Mouse (Mus musculus): Measurements from ENCODE around the gene Cxcl10. TPM values are rescaled to one million over a fixed set of nuclear protein-coding genes. Genes with fewer than 3 reads are reported as not detected.

Gene Cxcl10
- polyA plus RNA-seq (2014; fragmentation: Nextera tagmentation; extraction: Ambion mirVana) = 0.23 TPM in 1 of 2 replicates, not detected in the other

DNA sequence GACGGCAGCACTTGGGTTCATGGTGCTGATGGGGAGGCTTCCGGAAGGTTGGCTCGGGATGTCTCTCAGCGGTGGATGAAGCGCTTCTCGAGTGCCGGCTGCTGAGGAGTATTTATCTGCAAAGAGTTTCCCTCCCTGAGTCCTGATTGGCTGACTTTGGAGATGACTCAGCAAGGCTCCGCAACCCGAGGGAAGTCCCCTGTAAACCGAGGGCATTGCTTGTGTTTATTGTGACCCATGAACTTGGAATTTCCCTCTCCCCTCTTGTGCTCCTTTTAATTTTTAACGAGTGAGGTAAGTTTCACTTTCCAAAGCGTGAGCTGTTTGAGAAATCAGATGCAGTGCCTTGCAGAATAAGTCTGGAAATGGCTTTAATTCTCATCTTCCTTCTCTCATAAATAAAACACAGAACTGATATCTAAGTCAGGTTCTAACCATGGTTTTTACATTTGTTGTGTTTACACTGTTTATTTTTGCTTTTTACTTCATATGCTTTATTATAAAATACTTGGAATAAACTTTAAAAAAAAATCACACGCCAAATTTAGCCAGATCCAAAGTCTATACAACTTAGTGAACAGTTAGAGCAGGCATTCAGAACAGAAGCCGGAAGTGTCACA, at the start of gene Cxcl10:
TSS of gene Cxcl10 (minus strand) at position 96 of the 620 bp plus-strand sequence.
- peaks cover 2% of the 10 kb centered on the region; the same call in 1 of the 2 replicates for H3K4me1 ChIP-seq (replicated peaks; ENCODE audit: control insufficient read depth, insufficient read depth, low read length)
- H3K27me3 ChIP-seq (ENCODE audit: control insufficient read depth, insufficient read depth, low read length) = no peaks in the 10 kb centered on the region
- 0 out of 2 replicates have a peak, but pooled peaks have one; percentile 33 for ATAC-seq (replicated peaks; ENCODE audit: low FRiP score)
- DNase-seq (ENCODE audit: low spot score) = peak; percentile 55
- H3K4me3 ChIP-seq (ENCODE audit: low read depth, low read length) = no peak within 1 kb of the TSS
- no peak within 1 kb of the TSS for H3K9ac ChIP-seq (ENCODE audit: low read length)
- 23% methylated on average over 14 of the region's 14 CpGs for WGBS
- H3K36me3 ChIP-seq (ENCODE audit: control insufficient read depth, insufficient read depth, low read length) = no peaks in the 10 kb centered on the region
- peak within 1 kb of the TSS; percentile 20; the same call in 1 of the 2 replicates for H3K4me2 ChIP-seq (ENCODE audit: low read depth, low read length, severe bottlenecking)
- no peaks in the 10 kb centered on the region for H3K9me3 ChIP-seq (ENCODE audit: control insufficient read depth, low read length)
- H3K27ac ChIP-seq (ENCODE audit: low read depth, low read length) = no peak within 1 kb of the TSS

DNA sequence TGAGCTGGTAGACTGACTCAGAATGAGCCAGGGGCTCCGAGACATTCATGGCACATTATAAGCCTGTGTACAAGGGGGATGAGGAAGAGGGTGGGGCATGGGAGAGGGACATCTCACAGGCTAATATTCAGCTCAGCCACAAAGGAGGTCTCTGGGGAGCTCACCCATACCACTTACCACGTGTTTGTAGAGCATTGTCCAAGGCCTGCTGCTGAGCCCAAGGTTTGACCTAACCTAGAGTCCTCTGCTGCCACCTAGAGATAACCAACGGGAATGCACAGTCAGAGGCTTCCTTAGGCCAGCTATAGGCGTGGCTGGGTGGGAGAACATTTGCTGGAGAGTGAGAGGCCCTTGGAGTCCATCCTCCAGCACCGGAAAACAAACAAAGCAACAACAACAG, 49.5 kb upstream of the Cxcl10 start:
- 22% methylated on average over 5 of the region's 5 CpGs for WGBS
- H3K4me2 ChIP-seq (ENCODE audit: low read depth, low read length, severe bottlenecking) = no peak overlapping the region

DNA sequence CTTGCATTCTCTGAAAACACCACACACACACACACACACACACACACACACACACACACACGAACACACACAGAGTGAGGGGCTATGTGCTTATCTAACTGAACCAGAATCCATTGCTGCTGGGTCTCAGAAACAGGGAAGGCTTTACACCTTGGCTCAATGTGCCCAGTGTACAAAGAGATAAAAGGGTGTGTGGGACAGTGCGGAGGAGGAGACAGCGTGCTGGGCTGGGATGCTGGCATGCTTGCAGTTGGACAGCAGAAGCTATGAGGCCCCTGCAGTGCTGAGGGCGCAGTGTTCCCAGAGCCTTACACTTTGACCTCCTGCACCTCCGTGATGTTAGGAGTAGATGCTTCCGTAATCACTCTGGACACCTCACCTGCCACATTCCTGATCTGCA, 47.8 kb upstream of the Cxcl10 start:
- no peak overlapping the region for H3K27ac ChIP-seq (ENCODE audit: low read depth, low read length)
- WGBS = 92% methylated on average over 6 of the region's 6 CpGs
- H3K4me2 ChIP-seq (ENCODE audit: low read depth, low read length, severe bottlenecking) = no peak overlapping the region

More for the DNA sequence above, 49.5 kb upstream of the Cxcl10 start:
- H3K36me3 ChIP-seq (ENCODE audit: control insufficient read depth, insufficient read depth, low read length) = no peaks in the 10 kb centered on the region
- ATAC-seq (replicated peaks; ENCODE audit: low FRiP score) (peak; percentile 88), DNase-seq (ENCODE audit: low spot score) (peak; percentile 82)
- H3K9ac ChIP-seq (ENCODE audit: low read length) = no peak overlapping the region
- no peak overlapping the region for H3K4me3 ChIP-seq (ENCODE audit: low read depth, low read length)
- H3K27ac ChIP-seq (ENCODE audit: low read depth, low read length) = no peak overlapping the region
- H3K4me1 ChIP-seq (replicated peaks; ENCODE audit: control insufficient read depth, insufficient read depth, low read length) = no peaks in the 10 kb centered on the region
- H3K27me3 ChIP-seq (ENCODE audit: control insufficient read depth, insufficient read depth, low read length) = peaks cover 2% of the 10 kb centered on the region; the same call in 1 of the 2 replicates
- H3K9me3 ChIP-seq (ENCODE audit: control insufficient read depth, low read length) = no peaks in the 10 kb centered on the region

DNA sequence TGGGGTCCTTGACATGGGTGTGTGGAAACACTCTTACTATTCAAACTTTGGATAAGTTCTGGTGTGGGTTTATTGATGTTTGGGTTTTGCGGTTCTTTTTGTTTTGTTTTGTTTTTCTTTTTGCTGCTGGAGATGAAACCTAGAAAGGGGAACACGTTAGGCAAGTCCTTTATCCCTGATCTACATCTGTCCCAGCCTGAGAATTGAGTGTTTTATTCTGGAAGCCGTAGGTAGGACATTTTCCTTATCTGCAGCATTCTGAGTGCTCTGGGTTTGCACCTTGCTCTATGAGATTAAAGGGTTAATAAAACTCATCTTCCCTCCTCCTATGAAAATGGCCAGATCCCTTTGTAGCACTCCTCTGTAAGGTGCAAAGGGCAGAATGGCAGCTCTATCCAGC, 47.1 kb upstream of the Cxcl10 start:
- H3K9me3 ChIP-seq (ENCODE audit: control insufficient read depth, low read length) = no peaks in the 10 kb centered on the region
- no peak overlapping the region for H3K9ac ChIP-seq (ENCODE audit: low read length)
- DNase-seq (ENCODE audit: low spot score) (no peak), ATAC-seq (replicated peaks; ENCODE audit: low FRiP score) (no peak)
- no peaks in the 10 kb centered on the region for H3K4me1 ChIP-seq (replicated peaks; ENCODE audit: control insufficient read depth, insufficient read depth, low read length)
- 88% methylated on average over 3 of the region's 3 CpGs for WGBS
- no peak overlapping the region for H3K4me2 ChIP-seq (ENCODE audit: low read depth, low read length, severe bottlenecking)
- H3K36me3 ChIP-seq (ENCODE audit: control insufficient read depth, insufficient read depth, low read length) = no peaks in the 10 kb centered on the region
- H3K27ac ChIP-seq (ENCODE audit: low read depth, low read length) = no peak overlapping the region
- no peak overlapping the region for H3K4me3 ChIP-seq (ENCODE audit: low read depth, low read length)
- peaks cover 13% of the 10 kb centered on the region; the same call in 1 of the 2 replicates for H3K27me3 ChIP-seq (ENCODE audit: control insufficient read depth, insufficient read depth, low read length)

More for the DNA sequence above, 47.8 kb upstream of the Cxcl10 start:
- Histone ChIP-seq H3K9ac (ENCODE audit: low read length) (no peak overlapping the region), H3K4me1 (replicated peaks; ENCODE audit: control insufficient read depth, insufficient read depth, low read length) (no peaks in the 10 kb centered on the region), H3K4me3 (ENCODE audit: low read depth, low read length) (no peak overlapping the region), H3K36me3 (ENCODE audit: control insufficient read depth, insufficient read depth, low read length) (no peaks in the 10 kb centered on the region), H3K9me3 (ENCODE audit: control insufficient read depth, low read length) (no peaks in the 10 kb centered on the region), H3K27me3 (ENCODE audit: control insufficient read depth, insufficient read depth, low read length) (peaks cover 13% of the 10 kb centered on the region; the same call in 1 of the 2 replicates)
- DNase-seq (ENCODE audit: low spot score) (no peak), ATAC-seq (replicated peaks; ENCODE audit: low FRiP score) (no peak)

DNA sequence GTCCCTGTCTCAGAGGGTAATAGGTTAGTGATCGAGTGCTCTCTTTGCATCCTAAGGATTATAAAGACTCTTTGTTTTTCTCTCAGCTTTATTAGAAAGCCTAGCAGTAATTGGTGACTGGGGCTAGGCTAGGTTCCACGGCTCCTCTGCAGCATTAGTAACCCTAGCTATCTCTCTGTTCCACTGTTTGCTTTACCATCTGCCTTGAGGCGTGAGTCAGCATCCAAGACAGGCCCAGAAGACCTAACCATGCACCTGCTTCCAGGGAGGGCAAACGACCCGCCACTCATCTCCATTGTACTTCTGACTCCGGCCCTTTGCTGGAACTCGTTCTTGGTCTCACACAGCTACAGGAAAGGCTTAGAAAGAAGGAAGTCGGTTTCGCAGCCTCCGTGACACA, 45.2 kb upstream of the Cxcl10 start:
- DNase-seq (ENCODE audit: low spot score) = no peak
- H3K4me2 ChIP-seq (ENCODE audit: low read depth, low read length, severe bottlenecking) = no peak overlapping the region
- H3K4me1 ChIP-seq (replicated peaks; ENCODE audit: control insufficient read depth, insufficient read depth, low read length) = no peaks in the 10 kb centered on the region
- peaks cover 15% of the 10 kb centered on the region; the same call in 1 of the 2 replicates for H3K27me3 ChIP-seq (ENCODE audit: control insufficient read depth, insufficient read depth, low read length)
- WGBS = 68% methylated on average over 10 of the region's 10 CpGs
- ATAC-seq (replicated peaks; ENCODE audit: low FRiP score) = no peak
- H3K4me3 ChIP-seq (ENCODE audit: low read depth, low read length) = no peak overlapping the region
- H3K27ac ChIP-seq (ENCODE audit: low read depth, low read length) = no peak overlapping the region
- no peak overlapping the region for H3K9ac ChIP-seq (ENCODE audit: low read length)
- no peaks in the 10 kb centered on the region for H3K36me3 ChIP-seq (ENCODE audit: control insufficient read depth, insufficient read depth, low read length)
- H3K9me3 ChIP-seq (ENCODE audit: control insufficient read depth, low read length) = no peaks in the 10 kb centered on the region

DNA sequence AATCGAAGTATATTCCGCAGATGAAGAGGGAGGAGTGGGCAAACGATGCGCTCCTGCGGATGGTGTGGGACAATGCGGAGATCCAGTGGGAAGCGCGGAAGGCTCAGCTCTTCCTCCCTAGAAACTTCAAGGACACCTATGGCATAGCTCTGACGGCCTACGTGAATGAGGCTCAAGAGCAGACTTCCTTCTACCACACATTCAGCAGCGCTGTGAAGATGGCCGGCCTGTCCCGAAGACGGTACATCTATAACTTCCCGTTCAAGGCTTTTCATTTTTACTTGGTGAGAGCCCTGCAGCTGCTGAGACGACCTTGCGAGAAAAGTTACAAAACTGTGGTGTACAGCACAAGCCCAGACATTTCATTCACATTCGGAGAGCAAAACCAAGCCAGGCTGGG, 43.9 kb upstream of the Cxcl10 start:
- WGBS = 38% methylated on average over 18 of the region's 18 CpGs
- ATAC-seq (replicated peaks; ENCODE audit: low FRiP score) = no peak
- peaks cover 15% of the 10 kb centered on the region; the same call in 1 of the 2 replicates for H3K27me3 ChIP-seq (ENCODE audit: control insufficient read depth, insufficient read depth, low read length)

DNA sequence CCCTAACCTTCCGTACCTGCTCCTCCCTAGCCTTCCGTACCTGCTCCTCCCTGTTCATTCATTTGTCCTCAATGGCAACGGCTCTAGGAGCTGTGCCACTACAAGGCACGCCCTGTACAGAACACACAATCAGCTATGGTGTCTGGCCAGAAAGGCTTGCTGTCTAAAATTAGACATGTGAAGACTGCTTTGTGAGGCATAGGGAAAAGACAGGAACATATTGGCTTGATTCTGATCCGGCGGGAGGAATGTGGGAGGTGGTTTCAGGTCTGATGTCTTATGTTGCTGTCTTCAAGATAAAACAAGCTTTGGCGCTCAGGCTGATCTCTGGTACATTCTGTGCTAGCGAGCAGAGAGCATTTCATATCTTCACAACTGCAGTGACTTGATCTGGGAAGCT, 41.9 kb upstream of the Cxcl10 start:
- Histone ChIP-seq H3K4me3 (ENCODE audit: low read depth, low read length) (no peak overlapping the region), H3K27me3 (ENCODE audit: control insufficient read depth, insufficient read depth, low read length) (peaks cover 15% of the 10 kb centered on the region; the same call in 1 of the 2 replicates), H3K27ac (ENCODE audit: low read depth, low read length) (no peak overlapping the region), H3K9ac (ENCODE audit: low read length) (no peak overlapping the region), H3K4me2 (ENCODE audit: low read depth, low read length, severe bottlenecking) (no peak overlapping the region), H3K36me3 (ENCODE audit: control insufficient read depth, insufficient read depth, low read length) (no peaks in the 10 kb centered on the region), H3K9me3 (ENCODE audit: control insufficient read depth, low read length) (no peaks in the 10 kb centered on the region), H3K4me1 (replicated peaks; ENCODE audit: control insufficient read depth, insufficient read depth, low read length) (no peaks in the 10 kb centered on the region)
- ATAC-seq (replicated peaks; ENCODE audit: low FRiP score) (no peak), DNase-seq (ENCODE audit: low spot score) (no peak)
- WGBS = 85% methylated on average over 8 of the region's 8 CpGs

More for the DNA sequence above, 43.9 kb upstream of the Cxcl10 start:
- peak overlapping the region; percentile 11; the same call in 1 of the 2 replicates for H3K4me3 ChIP-seq (ENCODE audit: low read depth, low read length)
- no peak overlapping the region; the same call in 1 of the 2 replicates for H3K9ac ChIP-seq (ENCODE audit: low read length)
- H3K4me2 ChIP-seq (ENCODE audit: low read depth, low read length, severe bottlenecking) = peak overlapping the region; percentile 39; the same call in 1 of the 2 replicates
- no peak for DNase-seq (ENCODE audit: low spot score)
- H3K9me3 ChIP-seq (ENCODE audit: control insufficient read depth, low read length) = no peaks in the 10 kb centered on the region
- H3K27ac ChIP-seq (ENCODE audit: low read depth, low read length) = no peak overlapping the region
- no peaks in the 10 kb centered on the region for H3K36me3 ChIP-seq (ENCODE audit: control insufficient read depth, insufficient read depth, low read length)
- H3K4me1 ChIP-seq (replicated peaks; ENCODE audit: control insufficient read depth, insufficient read depth, low read length) = no peaks in the 10 kb centered on the region

DNA sequence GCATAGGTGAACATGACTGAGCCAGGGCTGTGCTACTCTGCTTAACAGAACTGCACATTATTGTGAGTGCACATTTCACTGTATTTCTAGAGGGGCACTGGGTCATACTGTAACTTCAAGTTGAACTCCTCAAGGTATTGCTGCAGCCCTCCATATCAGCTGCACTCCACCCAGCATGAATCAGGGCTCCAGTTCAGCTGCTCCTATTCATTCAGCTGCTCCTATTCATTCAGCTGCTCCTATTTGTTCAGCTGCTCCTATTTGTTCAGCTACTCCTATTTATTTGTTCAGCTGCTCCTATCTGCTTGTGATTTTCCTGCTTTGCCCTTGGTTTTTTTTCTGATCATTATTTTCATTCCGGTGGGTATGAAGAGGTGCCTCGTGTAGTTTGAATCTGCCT, 41.3 kb upstream of the Cxcl10 start:
- H3K4me1 ChIP-seq (replicated peaks; ENCODE audit: control insufficient read depth, insufficient read depth, low read length) = no peaks in the 10 kb centered on the region
- no peak overlapping the region for H3K4me2 ChIP-seq (ENCODE audit: low read depth, low read length, severe bottlenecking)
- 81% methylated on average over 2 of the region's 2 CpGs for WGBS
- no peak overlapping the region for H3K27ac ChIP-seq (ENCODE audit: low read depth, low read length)
- no peaks in the 10 kb centered on the region for H3K9me3 ChIP-seq (ENCODE audit: control insufficient read depth, low read length)
- DNase-seq (ENCODE audit: low spot score) (no peak), ATAC-seq (replicated peaks; ENCODE audit: low FRiP score) (no peak)
- H3K9ac ChIP-seq (ENCODE audit: low read length) = no peak overlapping the region
- peaks cover 15% of the 10 kb centered on the region; the same call in 1 of the 2 replicates for H3K27me3 ChIP-seq (ENCODE audit: control insufficient read depth, insufficient read depth, low read length)
- H3K4me3 ChIP-seq (ENCODE audit: low read depth, low read length) = no peak overlapping the region
- no peaks in the 10 kb centered on the region for H3K36me3 ChIP-seq (ENCODE audit: control insufficient read depth, insufficient read depth, low read length)

DNA sequence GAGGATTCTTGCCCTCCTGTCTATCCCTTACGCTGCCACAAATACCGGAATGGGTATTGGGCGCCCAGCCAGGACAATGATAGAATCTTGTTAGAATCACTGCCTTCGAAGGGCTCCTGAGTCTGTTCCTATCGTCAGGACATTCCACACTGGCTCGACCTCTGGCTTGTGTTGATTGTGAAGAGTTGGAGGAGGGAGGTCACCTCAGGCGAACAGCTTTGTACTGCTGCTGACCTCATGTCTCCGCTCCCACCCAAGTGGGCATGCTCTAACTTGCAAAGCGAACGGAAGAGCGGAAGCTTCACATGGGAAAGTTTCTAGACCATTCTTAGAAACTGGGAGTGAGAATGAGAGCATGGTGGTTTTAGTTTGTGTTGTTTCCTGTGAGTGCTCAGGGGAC, 38.7 kb upstream of the Cxcl10 start:
- H3K27me3 ChIP-seq (ENCODE audit: control insufficient read depth, insufficient read depth, low read length) = peaks cover 7% of the 10 kb centered on the region; the same call in 1 of the 2 replicates
- no peak overlapping the region for H3K4me2 ChIP-seq (ENCODE audit: low read depth, low read length, severe bottlenecking)
- H3K4me3 ChIP-seq (ENCODE audit: low read depth, low read length) = no peak overlapping the region
- ATAC-seq (replicated peaks; ENCODE audit: low FRiP score) = no peak
- H3K36me3 ChIP-seq (ENCODE audit: control insufficient read depth, insufficient read depth, low read length) = no peaks in the 10 kb centered on the region
- no peak overlapping the region for H3K27ac ChIP-seq (ENCODE audit: low read depth, low read length)
- H3K9ac ChIP-seq (ENCODE audit: low read length) = no peak overlapping the region
- no peaks in the 10 kb centered on the region for H3K4me1 ChIP-seq (replicated peaks; ENCODE audit: control insufficient read depth, insufficient read depth, low read length)
- H3K9me3 ChIP-seq (ENCODE audit: control insufficient read depth, low read length) = no peaks in the 10 kb centered on the region
- DNase-seq (ENCODE audit: low spot score) = no peak
- 81% methylated on average over 11 of the region's 11 CpGs for WGBS

Data from forebrain, embryonic 11.5 days (tissue).